Mouse (Mus musculus) lung, adult 2 months (tissue): Measurements from ENCODE around the gene Chst14.

Experiments
- CTCF ChIP-seq: fragments of 200-500 bp; IDR thresholded peaks from 2 replicates; pipeline ENCODE4 v1.5.1; 2011; ENCODE audit warnings: mild to moderate bottlenecking, low read length, control low read depth; ENCODE audit not compliant: insufficient read depth
- POLR2A ChIP-seq: fragments of 200-500 bp; IDR thresholded peaks from 2 replicates; pipeline ENCODE4 v1.6.1; 2011; ENCODE audit warnings: low read depth, mild to moderate bottlenecking, control low read depth, low read length, borderline replicate concordance; ENCODE audit errors: extremely low read depth

DNA sequence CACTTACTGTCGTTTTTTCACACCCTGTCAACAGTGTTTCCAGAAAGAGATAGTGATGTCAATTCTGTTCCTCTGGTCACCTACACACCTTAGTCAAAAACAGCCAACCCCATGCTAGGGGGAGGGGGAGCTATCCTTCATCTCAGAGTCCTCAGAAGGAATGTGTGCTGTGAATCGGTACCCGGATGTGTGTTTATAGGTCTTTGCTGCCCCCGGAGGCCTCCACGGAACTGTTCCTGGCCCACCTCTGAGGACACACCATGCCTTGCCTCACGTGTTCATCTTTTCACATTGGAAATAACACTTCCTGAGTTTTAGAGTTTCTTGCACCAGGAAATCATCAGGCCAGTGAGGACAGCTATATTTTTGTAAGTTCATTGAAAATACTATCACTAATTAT, 51.8 kb downstream of the Chst14 start:
- TF ChIP-seq CTCF (no peak), POLR2A (no peak)
